Mouse (Mus musculus): ENCODE results near the gene Tprg.
A peak's percentile ranks its signal among the peaks of the same experiment; 100 is the strongest.

The Tprg gene

DNA sequence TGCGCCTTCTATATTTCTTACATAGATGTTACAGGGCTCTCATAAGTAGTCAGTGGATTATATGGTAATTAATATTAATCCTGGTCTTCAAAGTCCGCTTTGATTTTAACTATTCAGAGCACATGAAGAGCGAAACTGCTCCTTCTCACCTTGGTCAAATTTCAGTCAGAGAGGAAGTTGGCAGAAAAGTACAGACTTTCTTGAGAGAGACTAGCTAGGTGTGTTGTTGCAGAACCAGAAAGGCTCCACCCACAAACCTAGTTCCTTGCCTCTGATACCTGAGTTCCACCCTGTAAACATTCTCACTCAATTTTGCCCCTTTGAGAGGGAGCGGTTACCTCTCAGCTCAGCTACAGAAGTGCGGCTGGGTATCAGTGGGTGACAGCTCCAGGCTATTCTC is at the start of gene Tprg:
Tprg (plus strand) TSS at position 301 of the 400 bp plus-strand sequence.
- DNase-seq (ENCODE audit: low spot score in 2 of 2), result no peak

DNA sequence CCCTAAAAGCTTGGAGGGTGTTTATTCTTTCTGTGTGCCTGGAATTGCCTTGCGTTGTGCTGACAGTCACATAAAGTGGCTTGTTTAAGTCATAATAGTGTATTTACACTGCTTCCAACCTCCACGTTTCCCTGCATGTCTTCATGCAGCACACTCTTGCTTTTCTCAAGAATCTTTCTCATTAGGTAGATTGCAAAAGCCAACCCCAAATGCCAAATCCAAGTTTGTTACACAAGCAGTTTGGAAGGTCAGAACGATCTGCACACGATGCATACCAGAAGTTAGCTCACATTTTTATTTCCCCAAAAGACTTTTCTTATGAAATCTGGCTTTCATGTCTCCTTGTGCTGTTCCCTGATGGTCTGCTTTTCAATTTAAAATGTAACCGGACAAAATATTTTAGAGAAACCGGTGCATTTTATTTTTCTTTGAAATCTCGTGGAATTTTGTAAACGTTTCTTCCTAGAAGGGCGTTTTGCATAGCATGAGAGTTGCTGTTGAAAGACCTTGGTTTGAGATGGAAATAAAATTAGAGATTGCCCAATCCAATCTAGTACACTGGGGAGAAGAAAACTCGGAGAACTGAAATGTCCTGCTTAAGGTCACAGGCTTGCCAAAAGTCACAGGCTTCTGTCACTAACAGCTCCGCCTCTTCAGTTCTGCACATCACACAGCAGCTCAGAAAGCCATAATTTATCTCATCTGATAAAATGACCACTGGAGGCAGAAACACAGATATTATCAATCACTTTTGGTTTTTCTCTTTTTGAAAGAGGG is 48.2 kb upstream of the Tprg start:
- DNase-seq (ENCODE audit: low spot score in 2 of 2), result no peak

DNA sequence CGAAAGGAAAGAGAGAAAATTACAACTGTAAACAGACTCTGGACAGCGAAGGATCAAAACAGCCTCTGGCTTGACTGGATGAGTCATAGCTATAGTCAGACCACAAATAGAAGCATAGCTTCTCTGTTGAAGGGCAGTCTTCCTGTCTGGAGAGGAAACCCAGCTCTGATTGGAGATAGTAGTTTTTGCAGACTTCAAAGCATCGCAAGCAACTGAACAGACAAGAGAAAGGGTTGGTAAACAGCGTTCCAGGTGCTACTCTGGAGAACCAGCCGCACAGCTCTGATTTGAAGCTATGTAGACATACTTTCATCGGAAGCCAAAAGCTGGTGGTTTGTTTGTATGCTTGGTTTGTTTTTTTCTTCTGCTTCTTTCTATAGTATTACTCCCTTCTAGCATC is 37.7 kb upstream of the Tprg start:
- DNase-seq (ENCODE audit: low spot score in 2 of 2), result no peak

DNA sequence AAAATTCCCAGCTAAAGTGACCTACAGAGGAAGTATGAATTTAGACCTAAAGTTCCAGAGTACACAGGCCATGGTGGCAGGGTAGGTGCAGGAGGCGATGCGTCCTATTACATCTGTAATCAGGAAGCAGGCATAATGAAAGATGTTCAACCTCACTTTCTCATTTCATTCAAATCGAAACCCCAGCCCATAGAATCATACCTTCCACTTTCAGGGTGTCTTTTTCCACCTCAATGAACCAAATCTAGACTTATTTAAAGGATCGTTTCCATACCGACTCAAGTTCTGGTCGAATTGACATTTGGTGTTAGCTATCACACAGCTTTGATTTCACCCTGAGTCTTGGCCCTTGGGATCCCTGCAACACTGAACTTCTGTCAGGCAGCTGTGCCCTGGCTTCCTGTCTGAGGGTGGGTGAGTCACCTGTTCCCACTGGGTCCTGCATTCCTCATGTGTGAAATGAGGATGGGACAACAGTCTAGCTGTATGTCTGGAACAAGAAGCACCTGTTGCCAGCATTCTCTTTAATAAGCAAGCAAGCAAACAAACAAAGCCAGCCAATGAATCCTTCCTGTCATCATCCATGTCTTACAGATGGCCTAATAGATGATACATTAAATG is 36.4 kb upstream of the Tprg start:
- no peak for DNase-seq (ENCODE audit: low spot score in 2 of 2)

DNA sequence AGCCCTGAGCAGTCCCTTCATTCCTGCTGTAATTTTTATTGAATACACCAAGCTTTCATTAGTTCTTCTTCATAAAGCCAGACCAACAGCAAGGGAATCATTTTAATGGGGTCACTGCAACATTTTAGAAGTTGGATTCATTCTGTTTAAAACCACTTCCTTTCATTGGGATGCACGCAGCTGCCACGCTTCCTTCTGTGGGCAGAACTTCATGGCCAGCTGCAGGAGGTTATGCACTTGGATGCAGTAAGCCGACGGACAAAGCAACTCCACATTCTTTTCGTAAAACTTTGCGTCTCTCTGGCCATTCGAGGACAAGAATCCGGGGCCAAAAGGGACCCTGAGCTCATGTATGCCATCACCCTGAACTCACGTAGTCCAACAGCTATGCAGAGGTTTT is 35.5 kb upstream of the Tprg start:
- no peak for DNase-seq (ENCODE audit: low spot score in 2 of 2)

DNA sequence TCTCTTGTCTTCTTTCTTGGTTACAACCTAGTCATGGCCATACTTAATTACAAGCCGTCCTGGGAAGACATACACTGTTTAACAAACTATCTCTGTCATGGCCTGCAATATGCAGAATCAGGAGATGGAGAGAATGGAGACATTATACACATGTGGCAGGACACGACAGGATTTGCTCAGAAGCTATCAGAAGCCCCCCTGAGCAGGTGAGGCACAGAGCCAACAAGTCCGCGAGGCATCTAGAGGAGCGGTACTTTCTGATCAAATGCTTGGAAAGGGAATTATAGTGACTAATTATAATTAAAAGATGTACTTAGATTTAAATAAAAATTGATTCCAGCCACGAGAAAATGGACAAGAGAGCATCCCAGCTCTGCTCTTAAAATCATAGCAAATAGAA is 32.0 kb upstream of the Tprg start:
- DNase-seq (ENCODE audit: low spot score in 2 of 2), result no peak

DNA sequence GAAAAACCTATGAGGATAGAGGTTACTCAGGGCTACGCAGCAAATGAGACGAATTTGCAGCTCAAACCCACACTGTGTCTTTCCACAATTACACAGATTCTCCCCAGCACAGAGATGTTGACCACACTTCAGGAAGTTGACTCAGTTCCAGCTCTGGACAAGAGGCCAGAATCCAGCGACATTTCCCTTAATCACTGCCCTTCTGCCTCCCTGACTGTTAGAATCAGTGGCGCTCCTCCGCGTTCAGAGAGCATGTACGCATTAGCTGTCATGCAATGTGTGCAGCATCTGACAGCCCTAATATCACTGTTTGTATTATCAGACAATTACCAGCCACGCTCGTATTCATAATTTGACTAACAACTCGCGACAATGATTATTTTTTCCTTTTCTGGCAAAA is 31.4 kb upstream of the Tprg start:
- no peak for DNase-seq (ENCODE audit: low spot score in 2 of 2)

DNA sequence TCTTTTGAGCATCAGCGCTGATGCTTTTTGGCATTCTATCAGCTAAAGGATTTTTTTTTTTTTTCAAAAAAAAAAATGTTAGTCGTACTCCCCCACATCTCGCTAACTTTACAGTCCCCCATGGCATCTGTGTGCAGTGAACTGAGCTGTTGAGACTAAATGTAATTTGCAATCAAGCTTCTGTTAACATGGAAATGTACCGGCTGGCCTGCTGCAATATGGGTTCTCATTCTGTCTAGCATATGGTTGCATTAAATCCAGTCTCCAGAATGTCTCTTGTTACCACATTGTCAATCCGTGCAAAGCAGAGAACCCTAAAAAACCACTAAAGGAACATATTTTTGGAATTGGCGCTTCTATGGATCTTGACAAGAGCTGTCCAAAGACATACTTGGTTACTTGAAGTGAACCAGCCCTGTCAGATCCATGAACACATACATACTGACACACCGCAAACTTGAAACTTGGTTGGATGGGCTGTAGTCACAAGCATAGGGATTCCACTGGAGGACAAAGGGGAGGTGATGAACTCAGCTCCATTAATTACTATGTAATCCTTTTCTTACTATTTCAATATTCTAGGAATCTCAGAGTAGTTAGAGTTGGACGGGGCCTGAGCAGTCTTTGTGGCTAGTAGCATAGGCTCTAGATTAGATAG is 30.9 kb upstream of the Tprg start:
- DNase-seq (ENCODE audit: low spot score in 2 of 2), result no peak

DNA sequence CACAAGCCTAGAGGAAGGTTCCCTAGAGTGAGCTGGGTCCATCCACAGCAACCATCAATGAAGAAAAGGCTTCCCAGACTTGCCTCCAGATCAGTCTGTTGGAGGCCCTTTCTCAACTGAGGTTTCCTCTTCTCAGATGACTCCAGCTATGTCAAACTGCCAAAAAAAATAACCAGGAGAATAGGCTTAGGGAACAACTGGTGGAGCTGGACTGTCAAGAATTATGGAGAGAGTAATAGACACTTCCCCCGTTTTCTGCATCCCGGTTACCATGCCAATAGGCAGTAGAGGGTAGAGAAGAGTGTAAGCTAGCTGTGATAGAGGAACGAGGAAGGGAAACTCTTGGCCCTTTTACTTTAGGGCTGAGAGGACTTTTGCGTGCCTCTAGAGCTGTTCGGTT is 24.3 kb upstream of the Tprg start:
- DNase-seq (ENCODE audit: low spot score in 2 of 2), result no peak

DNA sequence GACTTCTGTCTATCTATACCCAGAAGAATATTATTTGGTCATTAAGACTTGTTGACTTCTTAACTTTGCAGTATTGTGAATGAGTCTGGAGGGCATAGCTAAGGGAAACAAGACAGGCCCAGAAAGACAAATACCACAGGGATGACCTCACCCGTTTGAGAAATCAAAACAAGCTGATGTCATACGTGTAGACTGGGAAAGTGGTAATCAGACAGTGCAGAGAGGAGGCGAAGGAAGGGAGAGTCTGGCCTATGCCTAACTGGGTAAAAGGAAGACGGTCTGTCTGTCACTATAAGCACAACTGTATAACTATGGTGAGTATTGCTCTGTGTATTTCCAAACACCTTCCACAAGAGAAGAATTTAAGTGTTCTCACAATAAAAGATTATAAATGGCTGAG is 23.7 kb upstream of the Tprg start:
- no peak for DNase-seq (ENCODE audit: low spot score in 2 of 2)

DNA sequence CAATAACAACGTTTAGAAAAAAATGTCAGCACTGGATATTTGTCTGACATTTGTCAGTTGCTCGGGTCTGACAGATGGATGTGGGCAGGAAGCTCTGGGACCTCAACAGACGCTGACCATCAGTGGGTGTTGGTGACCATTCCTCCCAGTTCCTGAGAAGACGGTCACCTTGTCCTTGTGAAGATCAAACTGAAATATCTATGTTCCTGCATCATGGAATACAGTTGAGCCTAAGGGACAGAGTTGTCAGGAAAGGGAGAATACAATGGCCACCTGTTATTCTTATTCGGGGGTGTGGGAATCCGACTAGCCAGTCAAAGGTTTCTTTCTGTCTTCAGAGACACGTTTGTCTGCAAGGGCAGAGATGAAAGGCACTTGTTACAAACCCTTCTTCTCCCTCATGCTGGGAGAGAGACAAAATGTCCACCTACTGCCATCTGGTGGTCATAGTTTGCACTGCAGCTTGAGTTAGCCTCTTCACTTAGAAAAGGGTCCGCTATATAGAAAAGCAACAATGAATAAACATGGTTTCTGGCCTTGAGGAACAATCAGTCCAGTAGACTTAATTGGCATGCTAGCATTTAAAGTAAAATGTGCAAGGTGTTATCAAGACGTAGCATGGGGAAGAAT is 23.0 kb upstream of the Tprg start:
- peak; percentile 61 to 86 for DNase-seq (ENCODE audit: low spot score in 2 of 2)

DNA sequence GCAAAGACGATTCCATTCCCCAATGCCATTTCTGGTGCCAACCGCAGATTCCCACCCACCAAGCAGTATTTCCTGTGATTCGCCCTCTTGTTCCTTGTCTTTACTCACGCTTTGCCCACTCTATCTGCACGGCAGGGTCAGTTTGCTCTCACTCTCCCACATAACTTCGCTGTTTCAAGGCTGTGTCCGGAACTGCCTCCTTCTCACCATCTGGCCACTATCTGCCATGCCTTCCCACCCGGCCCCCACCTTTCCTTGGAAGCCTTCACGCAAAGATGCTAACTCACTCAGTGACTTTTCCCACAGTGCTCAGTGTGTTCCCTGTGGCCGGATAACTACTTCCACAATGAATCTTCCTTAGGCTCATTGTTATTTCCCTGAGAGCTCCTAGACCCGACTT is 21.4 kb upstream of the Tprg start:
- no peak for DNase-seq (ENCODE audit: low spot score in 2 of 2)

DNA sequence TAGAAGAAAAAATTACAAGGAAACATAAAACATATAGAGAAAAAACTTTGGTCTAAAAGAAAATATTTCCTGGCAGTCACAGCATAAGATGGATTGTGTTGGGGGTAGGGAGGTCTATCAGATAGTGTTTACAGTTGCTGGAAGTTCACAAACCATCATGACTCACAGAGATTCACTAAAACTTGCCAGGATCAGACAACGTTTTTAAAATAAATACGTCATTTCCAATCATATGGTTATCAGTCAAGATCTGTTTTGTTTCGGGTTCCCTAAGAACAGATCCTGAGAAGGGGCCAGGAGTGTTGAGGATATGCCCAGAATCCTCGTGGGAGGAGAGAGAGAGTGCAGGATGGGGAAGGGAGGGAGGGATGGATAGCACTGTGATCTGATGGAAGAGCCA is 18.3 kb upstream of the Tprg start:
- no peak for DNase-seq (ENCODE audit: low spot score in 2 of 2)

DNA sequence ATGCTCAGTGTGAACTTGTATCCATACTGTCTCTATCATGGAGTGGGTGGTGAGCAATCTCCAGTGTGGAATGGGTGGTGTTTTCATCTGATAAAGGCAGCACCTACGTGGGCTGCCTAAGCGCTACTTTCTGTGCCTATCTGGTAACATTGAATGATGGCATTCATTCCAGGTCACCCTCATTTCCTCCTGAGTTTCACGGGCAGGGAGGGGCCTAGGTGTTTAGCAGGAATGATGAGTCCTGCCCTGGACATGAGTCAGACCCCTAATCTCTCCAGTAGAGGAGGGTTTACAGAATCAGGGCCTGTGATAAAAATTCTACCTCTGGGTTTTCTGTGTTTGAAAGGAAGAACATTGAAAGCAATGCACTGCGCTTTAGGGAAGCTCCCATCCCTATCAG is 4.1 kb upstream of the Tprg start:
- DNase-seq (ENCODE audit: low spot score in 2 of 2), result no peak

DNA sequence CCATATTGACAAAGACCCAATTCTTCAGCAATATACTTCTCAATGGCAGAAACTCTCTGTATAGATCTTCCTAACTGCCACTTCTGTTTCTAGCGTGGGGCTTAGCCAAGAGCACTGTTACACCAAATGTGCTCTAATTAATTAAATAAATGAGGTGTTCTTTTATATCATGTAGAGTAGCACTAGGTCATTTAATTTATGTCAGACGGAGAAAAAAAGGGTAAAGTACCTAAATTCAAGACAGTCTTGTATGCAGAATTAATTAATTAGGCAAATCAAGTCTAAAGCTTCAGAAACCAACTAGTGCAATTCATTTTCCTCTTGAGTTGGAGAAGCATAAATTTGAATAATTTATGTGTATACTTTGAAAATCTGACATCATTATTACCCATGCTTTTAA is 7.1 kb downstream of the Tprg start:
- no peak for DNase-seq (ENCODE audit: low spot score in 2 of 2)

DNA sequence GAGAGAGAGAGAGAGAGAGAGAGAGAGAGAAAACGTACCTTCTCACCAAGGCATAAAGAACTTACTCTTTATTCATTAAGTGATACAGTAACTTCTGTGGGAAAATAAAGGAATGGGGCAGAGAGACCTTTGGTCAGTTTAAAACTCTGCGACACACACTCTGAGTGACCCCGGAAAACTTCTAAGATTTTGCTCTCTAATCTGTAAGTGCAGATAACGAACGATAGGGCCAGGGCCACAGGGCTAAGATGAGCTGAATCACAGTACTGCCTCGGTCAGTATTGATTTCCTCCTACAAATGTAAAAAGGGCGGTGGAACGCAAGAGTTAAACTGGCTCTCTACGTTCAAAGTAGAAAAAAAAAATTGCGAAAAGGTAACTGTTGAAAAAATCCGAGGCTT is 8.9 kb downstream of the Tprg start:
- DNase-seq (ENCODE audit: low spot score in 2 of 2), result no peak

DNA sequence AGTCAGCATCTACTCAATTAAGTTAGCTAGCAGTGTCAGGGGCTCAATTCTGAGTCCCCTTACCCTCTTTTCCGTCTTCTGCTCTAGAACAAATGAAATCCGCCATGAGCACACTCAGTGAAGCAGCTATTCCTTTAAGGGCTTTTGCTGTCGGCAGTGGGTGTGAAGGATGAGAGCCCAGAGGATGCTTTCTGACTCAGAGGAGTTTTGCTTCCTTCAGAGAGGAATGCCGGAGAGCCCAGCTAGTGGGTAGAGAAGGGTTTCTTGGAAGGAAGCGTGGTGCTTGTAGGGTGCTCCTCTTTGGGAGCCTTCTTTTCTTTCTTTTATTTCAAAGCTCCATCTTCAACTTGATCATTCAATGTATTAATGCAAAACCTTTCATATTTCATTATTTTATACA is 10.1 kb downstream of the Tprg start:
- DNase-seq (ENCODE audit: low spot score in 2 of 2), result no peak

DNA sequence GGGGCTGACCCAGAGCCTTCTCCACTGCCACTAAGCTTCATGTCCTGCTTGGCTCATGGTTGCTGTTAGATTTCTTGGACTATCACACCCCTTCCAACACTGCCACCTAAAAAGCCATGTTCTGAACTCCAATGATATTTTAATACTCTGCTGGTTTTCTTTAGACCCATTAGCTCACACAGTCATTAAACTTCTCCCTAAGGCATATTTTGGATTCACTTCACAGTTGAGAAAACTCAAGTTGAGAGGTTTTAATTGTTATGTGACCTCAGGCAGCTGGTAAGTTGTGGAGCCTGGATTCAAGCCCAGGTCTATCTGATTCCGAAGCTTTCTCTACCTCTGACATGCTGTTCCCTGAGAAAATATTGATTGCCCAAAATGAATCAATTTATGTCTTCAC is 11.6 kb downstream of the Tprg start:
- DNase-seq (ENCODE audit: low spot score in 2 of 2), result no peak

DNA sequence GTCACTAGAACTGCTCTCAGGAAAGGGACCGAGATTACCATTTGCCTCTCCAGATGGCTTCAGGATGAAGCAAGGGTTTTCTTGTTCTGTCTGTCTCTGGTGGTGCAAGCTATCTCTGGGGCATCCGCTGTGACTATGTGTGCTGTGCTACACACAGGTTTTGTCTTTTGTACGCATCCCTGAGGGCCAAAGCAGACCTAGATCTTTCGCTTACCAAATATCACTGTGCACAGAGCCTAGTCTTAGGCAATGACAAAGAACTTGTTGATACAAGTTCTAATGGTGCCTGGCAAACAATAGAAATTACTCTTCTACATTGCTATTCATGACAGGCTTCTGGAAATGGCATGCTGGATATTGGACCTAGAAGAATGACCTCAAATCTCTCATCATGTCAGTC is 16.0 kb downstream of the Tprg start:
- no peak for DNase-seq (ENCODE audit: low spot score in 2 of 2)

DNA sequence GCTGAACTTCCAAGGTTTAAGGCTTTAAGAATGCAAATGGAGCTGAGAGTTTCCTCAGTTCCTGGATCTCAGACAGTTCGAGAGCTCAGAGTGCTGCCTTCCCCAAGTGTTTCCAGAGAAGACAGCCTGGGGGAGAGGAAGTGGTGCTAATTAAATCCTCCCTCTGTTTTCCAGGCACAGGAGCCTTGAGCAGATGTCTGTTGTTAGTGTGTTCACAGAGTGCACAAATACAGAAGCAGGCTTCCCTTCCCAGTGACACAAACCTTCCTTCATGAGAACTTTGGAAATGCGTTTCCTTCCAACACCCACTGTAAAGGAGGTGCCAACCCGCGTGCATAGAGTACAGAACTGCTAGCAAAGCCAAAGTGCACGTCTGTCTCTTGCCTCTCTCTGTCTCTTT is 27.4 kb downstream of the Tprg start:
- DNase-seq (ENCODE audit: low spot score in 2 of 2), result no peak

DNA sequence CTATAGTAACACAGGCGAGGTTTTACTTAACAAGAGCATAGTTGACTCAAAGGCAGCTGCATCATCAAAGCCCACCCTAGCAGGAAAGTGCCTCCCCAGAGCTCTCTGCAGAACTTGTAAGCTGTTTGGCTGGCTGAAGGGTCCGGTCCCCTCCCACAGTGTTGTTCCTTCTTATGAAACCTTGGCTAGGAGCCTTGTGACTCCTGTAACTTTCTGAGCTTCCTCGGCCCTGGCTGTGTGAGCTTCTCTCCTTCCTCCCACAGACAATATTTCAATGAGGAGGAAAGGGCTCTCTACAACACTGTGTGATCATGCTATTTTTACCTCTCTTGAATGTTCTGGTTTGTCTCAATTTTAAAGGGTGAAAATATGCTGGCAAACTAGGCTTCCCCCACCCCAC is 28.5 kb downstream of the Tprg start:
- no peak for DNase-seq (ENCODE audit: low spot score in 2 of 2)

DNA sequence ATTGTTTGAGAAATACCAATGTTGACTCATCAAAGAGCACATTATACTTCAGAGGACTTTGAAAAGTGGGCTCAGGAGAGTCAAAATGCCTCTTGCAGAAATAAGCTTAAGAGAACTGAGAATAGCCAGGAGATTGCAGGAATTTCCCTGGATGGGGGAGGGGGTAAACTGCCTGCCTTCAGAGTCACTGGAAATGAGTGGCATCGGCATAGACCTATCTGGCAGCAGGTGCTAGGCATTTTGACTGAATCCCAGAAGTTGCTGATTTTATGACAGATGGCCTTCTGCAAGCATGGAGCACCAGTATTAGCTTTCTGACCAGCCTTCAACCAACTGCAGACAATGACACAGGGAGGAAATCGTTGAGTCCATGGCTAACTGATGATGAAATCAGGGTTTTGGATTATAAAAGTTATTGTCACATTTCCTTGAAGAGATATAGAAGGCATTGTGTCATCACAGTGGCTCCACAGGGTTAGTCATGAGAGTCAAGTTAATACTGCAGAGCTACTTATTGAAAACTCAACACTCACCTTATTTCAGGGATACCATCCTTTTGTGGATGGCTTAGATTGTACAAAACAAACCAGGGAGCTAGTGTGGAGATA is 39.1 kb downstream of the Tprg start:
- no peak for DNase-seq (ENCODE audit: low spot score in 2 of 2)
